Mouse (Mus musculus) ES-E14 (cell line): ENCODE measurements around the gene Gm10188.

ENCODE experiments used
- CHD2 ChIP-seq: IDR thresholded peaks from 2 replicates; pipeline ENCODE4 v1.6.1; 2014; ENCODE audit warnings: mild to moderate bottlenecking, low read depth, low read length, inconsistent platforms
- HCFC1 ChIP-seq: IDR thresholded peaks from 2 replicates; pipeline ENCODE4 v1.6.1; 2012; ENCODE audit warnings: low read length, inconsistent platforms, borderline replicate concordance; ENCODE audit not compliant: insufficient read depth
- MAFK ChIP-seq: IDR thresholded peaks from 2 replicates; pipeline ENCODE4 v1.6.1; 2014; ENCODE audit warnings: mild to moderate bottlenecking, low read depth, low read length, inconsistent platforms; ENCODE audit not compliant: insufficient read depth
- ZC3H11A ChIP-seq: IDR thresholded peaks from 2 replicates; pipeline ENCODE4 v1.6.1; 2012; ENCODE audit warnings: low read depth, mild to moderate bottlenecking, inconsistent platforms, low read length, borderline replicate concordance
- ZNF384 ChIP-seq: IDR thresholded peaks from 2 replicates; pipeline ENCODE4 v1.6.1; 2012; ENCODE audit warnings: low read depth, low read length, inconsistent platforms

DNA sequence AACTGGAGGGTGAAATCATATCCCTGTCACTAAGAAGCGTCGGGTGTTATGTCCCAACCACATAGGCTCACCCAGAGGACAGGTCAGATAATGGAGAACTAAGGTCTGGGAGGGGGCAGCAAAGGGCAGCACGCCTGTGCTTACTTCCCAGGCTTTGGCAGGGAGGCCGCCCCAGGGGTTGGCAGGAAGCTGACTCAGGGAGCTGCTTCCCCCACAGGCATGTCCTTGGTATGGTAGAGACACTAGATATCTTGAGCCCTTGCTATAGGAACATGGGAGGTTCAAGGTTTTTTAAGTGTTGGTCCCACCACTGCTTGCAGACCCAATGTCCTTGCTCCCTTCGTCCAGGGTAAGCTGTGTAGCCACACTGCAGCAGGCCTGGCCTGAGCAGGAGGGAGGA is 23.6 kb downstream of the Gm10188 start:
- TF ChIP-seq CHD2 (no peak), HCFC1 (no peak), MAFK (no peak), ZNF384 (no peak), ZC3H11A (no peak)
